Mouse (Mus musculus) left cerebral cortex, postnatal 25 days (tissue): Measurements from ENCODE around the gene Spred2. TPM values are rescaled to one million over a fixed set of nuclear protein-coding genes. Genes with fewer than 3 reads are reported as not detected.
A peak's percentile ranks its signal among the peaks of the same experiment; 100 is the strongest.

Experiments used
- DNase-seq, 2 experiments: peaks; one replicate each; pipeline ENCODE4 v3.0.0; 2022; ENCODE audit warnings: low spot score in 2 of 2, mixed read lengths in 1 of 2
- intact Hi-C: fragments of 180-260 bp; cut with DNase I; formaldehyde crosslinking; loops from one replicate; pipeline ENCODE4 v1.15.1; 2025
- total RNA-seq, 2 experiments: library from RNA; stranded (reverse); gene quantifications; 2 replicates each; pipeline ENCODE4 v1.2.3; 2021

The Spred2 gene
- total RNA-seq, 2 experiments from 2014 or later, result 83.7 to 110 TPM

- DNase-seq, result no peak
- intact Hi-C loops, result no loop called here
These were observed 22.5 kb downstream of the Spred2 start for GRCm38 (mm10) chr11:19946721-19947120.

- intact Hi-C loops, result no loop called here
- peak; percentile 32 to 87 for DNase-seq
These were observed 23.5 kb downstream of the Spred2 start for GRCm38 (mm10) chr11:19947626-19948135.

- DNase-seq, result no peak
- intact Hi-C loops, result no loop called here
These were observed 25.6 kb downstream of the Spred2 start for GRCm38 (mm10) chr11:19949725-19950124.

GRCm38 (mm10) chr11:19950169-19950568 lies 26.0 kb downstream of the Spred2 start:
- peak in 1 of 2 experiments; percentile 52 for DNase-seq
- intact Hi-C loops, result no loop called here

DNA sequence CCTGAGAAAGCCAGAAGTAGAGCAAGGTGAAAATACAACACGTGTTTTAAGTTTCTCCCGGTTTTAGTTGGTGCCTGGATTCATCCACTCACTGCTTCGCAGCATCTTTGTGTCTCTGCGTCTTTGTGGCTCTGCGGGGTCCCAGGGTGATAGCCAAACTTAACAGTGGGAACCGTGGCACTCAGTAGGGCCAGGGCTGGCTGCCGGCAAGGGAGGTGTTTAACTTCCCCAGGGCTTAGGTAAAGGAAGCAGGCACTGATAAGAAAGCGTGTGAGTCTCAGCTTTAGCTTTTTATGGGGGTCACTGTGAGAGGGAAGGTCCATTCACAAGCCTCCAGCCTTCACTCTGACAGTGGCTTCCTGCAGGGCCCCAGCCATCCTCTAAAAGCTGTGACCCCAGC lies 28.8 kb downstream of the Spred2 start:
- intact Hi-C loops, result no loop called here
- no peak for DNase-seq

- DNase-seq, result no peak
- intact Hi-C loops, result no loop called here
These were observed 29.7 kb downstream of the Spred2 start for GRCm38 (mm10) chr11:19953919-19954318.

DNA sequence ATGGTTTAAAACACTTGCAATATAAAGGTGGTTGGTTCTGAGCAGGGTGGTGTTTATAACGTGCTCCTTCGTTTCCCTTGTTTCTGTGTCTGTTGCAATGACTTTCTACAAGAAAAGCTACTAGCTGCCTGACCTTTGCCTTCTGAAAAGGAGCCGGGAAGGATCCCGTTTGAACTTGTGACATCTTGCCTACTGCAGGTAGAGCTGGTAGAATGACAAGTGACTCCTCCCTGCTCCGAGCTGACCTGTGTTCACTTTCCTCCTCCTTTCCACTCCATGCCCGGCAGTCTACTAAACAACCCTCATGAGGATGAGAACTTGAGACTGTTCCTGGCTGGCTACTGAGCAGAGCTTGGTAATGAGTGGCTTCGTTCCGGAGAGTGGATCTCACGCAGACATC lies 30.9 kb downstream of the Spred2 start:
- DNase-seq, result no peak
- intact Hi-C loops, result no loop called here

DNA sequence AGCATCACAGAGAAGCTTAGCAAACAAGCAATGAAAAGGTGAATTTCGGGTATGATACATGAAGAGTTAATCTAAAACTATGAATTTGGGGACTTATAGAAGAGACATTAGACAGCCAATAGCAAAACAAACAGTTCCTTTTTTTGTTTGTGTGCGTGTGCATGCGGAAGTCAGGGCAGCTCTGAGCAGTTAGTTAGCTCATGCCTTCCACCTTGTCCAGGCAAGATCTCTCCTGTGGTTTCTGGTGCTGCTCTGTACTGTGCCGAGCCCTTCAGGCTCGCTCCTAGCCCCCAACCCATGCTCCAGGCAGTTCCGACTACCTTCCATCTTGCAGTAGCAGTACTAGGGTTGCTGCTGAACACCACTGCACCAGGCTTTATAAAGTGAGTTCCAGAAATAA lies 31.5 kb downstream of the Spred2 start:
- DNase-seq, result no peak
- intact Hi-C loops, result no loop called here

GRCm38 (mm10) chr11:19959006-19959405 lies 34.8 kb downstream of the Spred2 start:
- intact Hi-C loops, result no loop called here
- no peak for DNase-seq

DNA sequence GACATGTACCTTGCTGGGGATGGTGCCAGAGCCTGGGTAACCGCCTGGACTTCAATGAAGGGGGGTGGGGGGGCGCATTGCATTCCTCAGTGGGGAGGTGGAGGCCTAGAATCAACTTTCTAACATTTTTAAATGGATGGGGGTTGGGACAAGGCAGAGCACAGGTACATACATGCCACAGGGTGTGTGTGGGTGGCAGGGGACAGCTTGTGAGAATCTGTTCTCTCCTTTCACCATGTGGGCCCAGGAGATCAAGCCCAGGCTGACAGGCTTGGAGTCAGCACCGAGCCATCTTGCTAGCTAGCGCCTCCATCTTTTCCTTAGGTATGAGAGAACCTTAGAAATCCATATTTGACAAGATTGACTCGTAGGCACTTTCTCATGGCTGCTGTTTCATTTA lies 35.7 kb downstream of the Spred2 start:
- DNase-seq, result no peak
- intact Hi-C loops, result no loop called here

DNA sequence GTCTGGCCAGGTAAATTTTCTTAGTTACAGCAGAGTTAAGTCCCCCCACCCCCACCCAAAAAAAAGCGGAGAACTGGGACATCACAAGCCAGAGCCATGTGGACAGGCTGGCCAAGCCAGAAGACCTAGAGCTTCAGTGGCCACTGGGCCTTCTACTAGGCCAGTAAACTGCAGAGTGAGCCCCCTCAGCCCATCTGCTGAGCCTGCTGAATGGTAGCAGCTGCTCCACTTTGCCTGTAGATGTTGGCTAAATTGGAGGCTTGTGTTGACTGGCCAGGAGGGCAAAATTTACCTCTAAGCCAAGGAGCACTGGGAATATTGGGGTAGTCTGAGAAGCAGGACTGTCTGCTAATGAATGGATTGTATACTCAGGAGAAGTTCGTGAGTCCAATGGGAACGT lies 36.4 kb downstream of the Spred2 start:
- intact Hi-C loops, result no loop called here
- no peak for DNase-seq

DNA sequence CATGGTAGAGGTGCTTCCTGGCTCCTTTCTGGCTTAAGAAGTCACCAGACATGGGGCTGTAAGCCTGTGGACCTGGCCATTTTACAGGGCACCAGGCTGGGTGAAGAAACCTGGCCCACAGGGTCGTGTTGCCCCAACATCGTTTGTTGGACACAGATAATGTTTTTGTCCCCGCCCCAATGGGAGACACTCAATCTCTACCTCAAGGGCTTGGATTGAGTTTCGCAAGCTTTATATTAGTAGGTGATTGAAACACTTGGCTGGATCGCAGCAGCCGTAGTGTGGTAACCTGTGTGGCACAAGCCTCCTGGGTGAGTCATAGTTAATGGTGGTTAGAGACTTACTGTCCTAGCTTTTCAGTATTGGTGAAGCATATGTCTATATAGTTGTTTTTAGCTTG lies 36.9 kb downstream of the Spred2 start:
- no peak for DNase-seq
- intact Hi-C loops, result no loop called here

DNA sequence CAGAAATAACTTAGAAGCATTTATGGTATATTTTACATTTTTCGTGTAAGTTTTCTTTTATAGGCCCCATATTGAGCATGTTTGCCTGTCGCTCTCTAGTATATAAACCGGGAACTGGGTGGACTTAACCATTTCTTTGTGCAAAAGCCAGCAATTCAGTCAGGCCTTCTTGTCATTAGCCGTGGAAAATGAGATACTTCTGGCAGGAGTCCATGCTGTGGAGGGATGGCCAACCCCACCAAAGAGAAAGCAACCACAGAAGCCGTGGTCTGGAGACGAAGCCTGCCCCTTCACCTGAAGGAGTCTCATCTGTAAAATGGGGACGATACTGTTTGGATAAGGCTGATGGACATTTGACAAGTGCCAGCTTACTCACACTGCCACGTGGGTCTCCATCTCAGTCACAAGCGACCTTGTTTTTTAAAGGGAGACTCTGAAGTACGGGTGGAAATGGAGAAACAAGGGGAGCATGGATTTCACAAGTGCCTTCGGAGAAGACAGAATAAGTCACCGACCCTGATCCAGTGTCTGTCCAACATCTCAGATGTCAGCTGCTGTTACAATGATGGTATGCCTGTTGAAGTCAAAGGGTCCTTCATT lies 37.7 kb downstream of the Spred2 start:
- no peak for DNase-seq
- intact Hi-C loops, result no loop called here

- no peak for DNase-seq
- intact Hi-C loops, result no loop called here
These were observed 38.6 kb downstream of the Spred2 start for GRCm38 (mm10) chr11:19962796-19963195.

GRCm38 (mm10) chr11:19963717-19964141 lies 39.6 kb downstream of the Spred2 start:
- intact Hi-C loops, result no loop called here
- DNase-seq, result no peak

- no peak for DNase-seq
- intact Hi-C loops, result no loop called here
These were observed 40.2 kb downstream of the Spred2 start for GRCm38 (mm10) chr11:19964333-19964732.

DNA sequence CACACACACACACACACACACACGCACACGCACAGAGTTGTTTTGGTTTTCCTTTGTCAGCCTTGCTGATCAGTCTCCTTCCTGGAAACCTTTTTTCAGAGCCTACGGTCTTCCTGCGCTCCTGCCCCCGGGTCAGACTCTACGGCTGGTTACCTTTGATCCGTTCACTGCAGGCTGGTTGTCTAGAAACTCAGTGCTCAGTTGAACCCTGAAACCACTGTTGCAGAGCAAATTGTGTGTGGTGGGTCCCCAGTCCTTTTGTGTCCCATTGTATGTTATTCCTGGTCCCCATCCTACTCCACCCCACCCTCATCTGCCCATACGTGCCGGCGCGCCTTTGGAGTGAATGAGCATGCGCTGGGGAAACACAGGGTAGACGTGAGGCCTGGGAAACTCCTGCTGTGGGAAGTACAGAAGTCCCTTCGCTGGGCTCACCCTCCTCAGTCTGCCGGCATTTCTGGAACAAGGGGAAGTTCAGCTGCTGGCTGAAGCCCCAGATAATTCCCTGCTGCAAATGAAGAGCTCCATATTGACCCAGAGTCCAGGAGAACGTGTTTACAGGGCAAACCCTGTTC lies 40.9 kb downstream of the Spred2 start:
- no peak for DNase-seq
- intact Hi-C loops, result no loop called here

DNA sequence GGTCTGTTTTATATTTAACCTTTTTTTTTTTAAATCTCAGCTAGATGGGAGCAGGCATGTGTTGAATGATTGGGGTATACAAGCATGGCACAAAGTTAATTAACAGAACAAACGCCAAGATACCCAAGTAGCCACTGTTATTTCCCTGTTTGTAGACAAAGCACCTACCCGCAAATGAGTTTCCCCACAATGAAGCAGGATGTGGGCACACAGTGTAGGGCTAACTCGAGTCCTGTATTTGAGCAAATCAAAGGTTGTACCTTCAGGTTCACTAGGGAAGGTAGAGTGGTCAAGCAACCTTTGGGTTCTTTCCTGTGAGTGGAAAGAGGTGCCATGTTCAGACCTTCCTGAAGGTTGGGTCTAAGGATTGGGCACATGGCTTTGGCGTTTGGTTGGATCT lies 41.5 kb downstream of the Spred2 start:
- DNase-seq, result no peak
- intact Hi-C loops, result no loop called here

- no peak for DNase-seq
- intact Hi-C loops, result no loop called here
These were observed 42.1 kb downstream of the Spred2 start for GRCm38 (mm10) chr11:19966294-19966693.

- intact Hi-C loops, result no loop called here
These were observed 45.4 kb downstream of the Spred2 start for GRCm38 (mm10) chr11:19969584-19969983.

GRCm38 (mm10) chr11:19971954-19972750 lies 48.0 kb downstream of the Spred2 start:
- no peak for DNase-seq
- intact Hi-C loops, result no loop called here

More at GRCm38 (mm10) chr11:19969584-19969983, 45.4 kb downstream of the Spred2 start:
- no peak for DNase-seq
